Mouse (Mus musculus): Measurements from ENCODE around the gene Dnaja3. TPM values are rescaled to one million over a fixed set of nuclear protein-coding genes. Genes with fewer than 3 reads are reported as not detected.

The Dnaja3 gene
- polyA plus RNA-seq, 1 experiment: 33.0 TPM

DNA sequence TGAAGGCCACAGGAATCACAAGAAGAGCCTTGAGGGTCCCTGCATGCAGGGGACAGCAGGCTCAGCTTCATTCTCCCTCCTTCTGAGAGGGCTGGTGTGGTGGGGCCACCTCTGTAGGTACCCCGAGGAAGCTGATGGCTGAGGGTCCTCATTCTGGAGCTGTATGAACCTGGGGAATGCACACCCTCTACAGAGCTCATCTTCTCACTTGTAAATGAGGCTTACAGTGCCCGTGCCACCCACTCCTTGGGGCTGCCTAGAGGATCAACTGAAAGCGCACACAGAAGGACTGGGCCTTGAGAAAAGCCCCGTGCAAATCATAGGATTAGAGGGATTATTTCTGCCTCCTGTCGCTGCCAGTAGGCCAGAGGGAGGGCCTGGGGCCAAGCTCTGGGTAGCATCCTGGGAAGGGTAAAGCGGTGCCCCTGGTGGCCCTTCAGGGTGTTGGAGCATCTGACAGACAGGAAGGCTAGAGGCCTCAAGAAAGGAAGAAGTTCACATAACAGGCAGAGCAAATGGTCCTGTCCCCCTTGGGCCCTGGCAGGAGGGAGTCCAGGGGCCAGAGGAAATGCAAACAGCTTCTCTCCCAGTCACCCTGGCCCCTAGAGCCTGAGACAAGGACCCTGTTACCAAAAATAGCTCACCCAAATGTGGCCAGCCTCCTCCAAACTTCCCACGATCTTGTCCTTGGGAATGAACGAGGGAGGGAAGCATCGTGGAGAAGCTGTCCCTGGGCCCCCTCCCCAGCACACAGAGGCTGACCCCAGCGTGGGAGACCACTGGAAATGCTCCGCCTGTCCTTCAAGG is 16.2 kb downstream of the Dnaja3 start:
- Histone ChIP-seq H3ac (ENCODE audit: control insufficient read depth, insufficient read length, low read depth) (no peak overlapping the region), H3K79me2 (ENCODE audit: control insufficient read depth, insufficient read depth) (peaks cover 19% of the 10 kb centered on the region), H3K27me3 (ENCODE audit: control insufficient read depth, insufficient read depth, insufficient read length) (no peaks in the 10 kb centered on the region), H3K36me3 (ENCODE audit: control insufficient read depth, insufficient read depth) (peaks cover 35% of the 10 kb centered on the region), H3K79me3 (ENCODE audit: low read depth) (peaks cover 7% of the 10 kb centered on the region), H3K4me3 (ENCODE audit: insufficient read depth, poor library complexity, severe bottlenecking) (no peak overlapping the region)
- no peak for TF ChIP-seq CEBPB (IDR thresholded peaks at IDR 0.05; ENCODE audit: low read depth)
- TF ChIP-seq MYOG (IDR thresholded peaks at IDR 0.05; ENCODE audit: control insufficient read depth, extremely low read depth, insufficient read length): no peak
- no peak for TF ChIP-seq MYOD1 (IDR thresholded peaks at IDR 0.05; ENCODE audit: control insufficient read depth, insufficient read length, low read depth)
- no peak for TF ChIP-seq MAX (IDR thresholded peaks at IDR 0.05)
- TF ChIP-seq FOSL1 (IDR thresholded peaks at IDR 0.05; ENCODE audit: insufficient read depth, low read length, poor library complexity, severe bottlenecking): no peak
- no peak for TF ChIP-seq CTCF (IDR thresholded peaks at IDR 0.05; ENCODE audit: control insufficient read depth, insufficient read depth, insufficient read length)
- no peak for TF ChIP-seq USF1 (IDR thresholded peaks at IDR 0.05; ENCODE audit: low read depth)

DNA sequence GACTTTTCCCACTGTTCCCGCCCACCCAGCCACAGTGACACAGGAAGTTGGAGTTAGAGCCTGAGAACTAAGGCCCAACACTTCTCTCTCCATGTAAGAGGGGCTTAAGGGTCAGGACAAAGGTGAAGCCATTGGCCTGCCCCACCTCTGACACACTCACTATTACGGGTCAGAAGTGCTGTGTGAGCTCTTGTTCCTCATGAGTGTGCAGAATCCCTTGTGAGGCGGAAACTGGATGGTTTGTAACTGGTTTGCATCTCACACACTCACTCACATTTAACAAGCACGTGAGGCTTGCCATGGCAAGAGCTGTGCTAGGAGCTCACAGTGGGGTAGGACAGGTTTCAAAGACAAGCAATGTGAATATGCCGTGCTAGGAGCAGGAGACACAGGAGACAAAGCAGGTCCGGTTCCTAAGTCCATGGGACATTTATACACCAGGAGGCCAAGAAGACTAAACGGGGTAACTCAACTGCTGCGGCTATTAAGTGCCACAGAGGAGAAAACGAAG is 16.8 kb downstream of the Dnaja3 start:
- H3K27me3 ChIP-seq (ENCODE audit: control insufficient read depth, insufficient read depth, insufficient read length): no peaks in the 10 kb centered on the region
- H3K79me3 ChIP-seq (ENCODE audit: low read depth): peaks cover 2% of the 10 kb centered on the region
- H3K4me3 ChIP-seq (ENCODE audit: insufficient read depth, poor library complexity, severe bottlenecking): no peak overlapping the region
- H3K79me2 ChIP-seq (ENCODE audit: control insufficient read depth, insufficient read depth): peaks cover 12% of the 10 kb centered on the region
- TF ChIP-seq USF1 (IDR thresholded peaks at IDR 0.05; ENCODE audit: low read depth) (no peak), MAX (IDR thresholded peaks at IDR 0.05) (no peak), MYOD1 (IDR thresholded peaks at IDR 0.05; ENCODE audit: control insufficient read depth, insufficient read length, low read depth) (no peak), FOSL1 (IDR thresholded peaks at IDR 0.05; ENCODE audit: insufficient read depth, low read length, poor library complexity, severe bottlenecking) (no peak), CTCF (IDR thresholded peaks at IDR 0.05; ENCODE audit: control insufficient read depth, insufficient read depth, insufficient read length) (no peak), CEBPB (IDR thresholded peaks at IDR 0.05; ENCODE audit: low read depth) (no peak), MYOG (IDR thresholded peaks at IDR 0.05; ENCODE audit: control insufficient read depth, extremely low read depth, insufficient read length) (no peak)
- H3ac ChIP-seq (ENCODE audit: control insufficient read depth, insufficient read length, low read depth): no peak overlapping the region
- peaks cover 28% of the 10 kb centered on the region for H3K36me3 ChIP-seq (ENCODE audit: control insufficient read depth, insufficient read depth)

DNA sequence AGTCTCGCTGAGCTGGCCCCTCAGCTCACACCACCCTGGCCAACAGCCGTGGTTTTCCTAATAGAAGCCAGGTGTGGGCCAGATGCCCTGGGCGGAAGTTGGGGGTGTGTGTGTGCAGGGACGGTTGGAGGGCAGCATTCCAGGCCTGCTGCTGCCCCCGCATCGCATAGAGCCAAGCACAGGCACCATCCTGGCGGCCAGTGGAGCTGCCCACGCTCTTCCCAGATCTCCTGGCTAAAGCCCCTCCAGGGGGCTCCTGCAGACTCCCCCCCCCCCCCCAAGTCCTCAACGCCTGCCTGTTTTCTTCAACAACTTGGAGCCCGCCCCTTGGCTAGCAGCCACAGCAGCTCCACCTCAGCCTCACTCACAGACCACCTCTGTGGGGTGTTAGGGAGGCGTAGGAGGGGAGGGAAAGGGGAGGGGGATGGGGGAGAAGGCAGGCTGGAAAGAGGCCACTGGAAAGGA is 19.0 kb downstream of the Dnaja3 start:
- Histone ChIP-seq H3K36me3 (ENCODE audit: control insufficient read depth, insufficient read depth) (peaks cover 11% of the 10 kb centered on the region), H3K79me3 (ENCODE audit: low read depth) (peaks cover 2% of the 10 kb centered on the region), H3K4me3 (ENCODE audit: insufficient read depth, poor library complexity, severe bottlenecking) (no peak overlapping the region), H3ac (ENCODE audit: control insufficient read depth, insufficient read length, low read depth) (no peak overlapping the region), H3K27me3 (ENCODE audit: control insufficient read depth, insufficient read depth, insufficient read length) (no peaks in the 10 kb centered on the region), H3K79me2 (ENCODE audit: control insufficient read depth, insufficient read depth) (no peaks in the 10 kb centered on the region)
- TF ChIP-seq USF1 (IDR thresholded peaks at IDR 0.05; ENCODE audit: low read depth) (no peak), CTCF (IDR thresholded peaks at IDR 0.05; ENCODE audit: control insufficient read depth, insufficient read depth, insufficient read length) (no peak), MYOG (IDR thresholded peaks at IDR 0.05; ENCODE audit: control insufficient read depth, extremely low read depth, insufficient read length) (no peak), MYOD1 (IDR thresholded peaks at IDR 0.05; ENCODE audit: control insufficient read depth, insufficient read length, low read depth) (no peak)

DNA sequence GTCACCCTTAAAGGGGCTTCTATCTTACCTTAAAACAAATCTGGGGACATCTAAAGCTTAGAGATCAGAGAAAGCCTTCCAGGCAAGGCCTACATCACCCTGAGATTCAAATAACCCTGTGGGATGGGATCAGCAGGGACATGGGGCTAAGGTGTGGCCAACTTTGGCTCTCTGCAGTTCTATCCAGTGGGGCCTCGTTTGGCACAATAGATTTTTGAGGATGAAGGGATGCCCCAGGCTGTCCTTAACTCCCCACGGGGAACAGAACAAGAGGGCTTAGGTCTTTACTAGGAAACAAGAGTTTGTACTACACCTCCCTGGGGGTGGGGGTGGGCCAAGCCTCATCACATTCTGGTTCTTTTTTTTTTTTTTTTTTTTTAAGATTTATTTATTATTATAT is 19.5 kb downstream of the Dnaja3 start:
- Histone ChIP-seq H3K79me2 (ENCODE audit: control insufficient read depth, insufficient read depth) (no peaks in the 10 kb centered on the region), H3K4me3 (ENCODE audit: insufficient read depth, poor library complexity, severe bottlenecking) (no peak overlapping the region), H3K79me3 (ENCODE audit: low read depth) (peaks cover 2% of the 10 kb centered on the region), H3ac (ENCODE audit: control insufficient read depth, insufficient read length, low read depth) (no peak overlapping the region), H3K36me3 (ENCODE audit: control insufficient read depth, insufficient read depth) (peaks cover 6% of the 10 kb centered on the region), H3K27me3 (ENCODE audit: control insufficient read depth, insufficient read depth, insufficient read length) (no peaks in the 10 kb centered on the region)
- TF ChIP-seq MYOD1 (IDR thresholded peaks at IDR 0.05; ENCODE audit: control insufficient read depth, insufficient read length, low read depth): no peak
- no peak for TF ChIP-seq MYOG (IDR thresholded peaks at IDR 0.05; ENCODE audit: control insufficient read depth, extremely low read depth, insufficient read length)
- TF ChIP-seq MAX (IDR thresholded peaks at IDR 0.05): no peak
- TF ChIP-seq CEBPB (IDR thresholded peaks at IDR 0.05; ENCODE audit: low read depth): no peak
- TF ChIP-seq FOSL1 (IDR thresholded peaks at IDR 0.05; ENCODE audit: insufficient read depth, low read length, poor library complexity, severe bottlenecking): no peak
- no peak for TF ChIP-seq USF1 (IDR thresholded peaks at IDR 0.05; ENCODE audit: low read depth)
- TF ChIP-seq CTCF (IDR thresholded peaks at IDR 0.05; ENCODE audit: control insufficient read depth, insufficient read depth, insufficient read length): no peak

DNA sequence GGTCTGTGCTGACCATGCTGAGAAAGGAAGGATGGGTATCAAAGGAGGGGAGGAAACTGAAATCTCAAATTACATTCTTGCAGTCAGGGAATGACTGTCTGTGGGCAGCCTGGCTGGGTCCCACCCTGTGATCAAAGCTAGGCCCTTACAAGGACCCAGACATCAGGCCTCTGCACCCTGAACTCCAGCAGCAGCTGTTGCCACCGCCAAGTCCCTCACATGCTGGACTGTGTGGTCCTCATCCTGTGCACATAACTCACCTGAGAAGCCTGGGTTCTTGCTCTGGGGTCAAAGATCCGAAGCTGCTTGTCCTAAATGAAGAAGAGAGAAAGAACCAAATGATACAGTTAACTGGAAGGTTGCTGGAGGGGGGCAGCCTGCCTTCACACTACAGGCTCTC is 21.8 kb downstream of the Dnaja3 start:
- Histone ChIP-seq H3K79me3 (ENCODE audit: low read depth) (no peaks in the 10 kb centered on the region), H3ac (ENCODE audit: control insufficient read depth, insufficient read length, low read depth) (no peak overlapping the region), H3K36me3 (ENCODE audit: control insufficient read depth, insufficient read depth) (peaks cover 9% of the 10 kb centered on the region), H3K4me3 (ENCODE audit: insufficient read depth, poor library complexity, severe bottlenecking) (no peak overlapping the region), H3K27me3 (ENCODE audit: control insufficient read depth, insufficient read depth, insufficient read length) (no peaks in the 10 kb centered on the region), H3K79me2 (ENCODE audit: control insufficient read depth, insufficient read depth) (no peaks in the 10 kb centered on the region)
- no peak for TF ChIP-seq CTCF (IDR thresholded peaks at IDR 0.05; ENCODE audit: control insufficient read depth, insufficient read depth, insufficient read length)
- no peak for TF ChIP-seq FOSL1 (IDR thresholded peaks at IDR 0.05; ENCODE audit: insufficient read depth, low read length, poor library complexity, severe bottlenecking)
- no peak for TF ChIP-seq CEBPB (IDR thresholded peaks at IDR 0.05; ENCODE audit: low read depth)
- no peak for TF ChIP-seq MYOG (IDR thresholded peaks at IDR 0.05; ENCODE audit: control insufficient read depth, extremely low read depth, insufficient read length)
- TF ChIP-seq MYOD1 (IDR thresholded peaks at IDR 0.05; ENCODE audit: control insufficient read depth, insufficient read length, low read depth): no peak
- TF ChIP-seq MAX (IDR thresholded peaks at IDR 0.05): no peak
- TF ChIP-seq USF1 (IDR thresholded peaks at IDR 0.05; ENCODE audit: low read depth): no peak

Measured in C2C12 (cell line).